Mouse (Mus musculus): ENCODE measurements around the gene Proca1.
A peak's percentile ranks its signal among the peaks of the same experiment; 100 is the strongest.

GRCm38 (mm10) chr11:78172034-78172747, 21.0 kb upstream of the Proca1 start:
- TF ChIP-seq CTCF (IDR thresholded peaks at IDR 0.05) = peak; percentile 56
- TF ChIP-seq EP300 (IDR thresholded peaks at IDR 0.05) = no peak
